Mouse (Mus musculus) retina, embryonic 14.5 days (tissue): ENCODE measurements at regions not wholly inside any gene's neighbourhood (a gene's known extent, or its start where the extent isn't known, plus 50 kb on each side); places are given as distances from the start of the nearest gene placed in this dataset.
"Not testable (repeated sequence)": the region's sequence is repeated elsewhere in the genome, so short reads cannot be mapped to it uniquely, and the experiment has no call there.

Source experiments
- DNase-seq: peaks from one replicate; pipeline ENCODE4 v3.0.0-alpha.2; 2015; ENCODE audit warnings: low spot score

DNA sequence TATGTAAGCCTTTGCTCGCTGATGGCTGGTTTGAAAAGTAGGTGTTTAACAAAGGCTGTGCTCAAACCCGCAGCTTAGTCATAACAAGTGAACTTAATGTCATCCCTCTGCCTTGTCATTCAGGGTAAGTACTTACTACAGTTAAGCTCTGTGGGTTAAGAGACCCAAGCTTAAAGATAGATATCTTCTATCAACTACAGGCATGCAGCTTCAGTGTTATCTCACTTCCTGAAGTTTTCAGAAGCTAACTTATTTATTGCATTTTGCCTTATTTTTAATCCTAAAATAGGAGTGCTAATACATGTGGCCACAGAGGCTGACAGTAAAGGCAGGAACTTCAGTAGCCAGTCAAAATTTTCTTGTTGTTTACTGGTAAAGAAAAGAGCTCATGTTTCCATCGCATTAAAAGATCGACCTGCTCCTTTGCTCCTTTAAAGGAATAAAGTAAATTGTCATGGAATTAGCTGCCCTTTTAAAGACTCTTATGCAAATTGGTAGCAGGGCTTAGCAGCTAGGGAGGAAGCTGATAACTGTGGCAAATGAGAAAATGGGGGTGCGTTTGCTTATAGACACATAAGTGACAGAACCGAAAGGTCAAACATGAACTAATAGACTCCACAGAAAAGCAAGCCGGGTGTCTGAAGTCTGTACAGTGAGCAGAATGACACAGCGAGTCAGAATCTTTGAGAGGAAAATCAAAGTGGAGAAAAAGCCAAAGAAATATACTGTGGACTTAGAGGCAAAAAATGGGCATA, 55.9 kb upstream of the Inpp4b start:
- DNase-seq, result no peak

DNA sequence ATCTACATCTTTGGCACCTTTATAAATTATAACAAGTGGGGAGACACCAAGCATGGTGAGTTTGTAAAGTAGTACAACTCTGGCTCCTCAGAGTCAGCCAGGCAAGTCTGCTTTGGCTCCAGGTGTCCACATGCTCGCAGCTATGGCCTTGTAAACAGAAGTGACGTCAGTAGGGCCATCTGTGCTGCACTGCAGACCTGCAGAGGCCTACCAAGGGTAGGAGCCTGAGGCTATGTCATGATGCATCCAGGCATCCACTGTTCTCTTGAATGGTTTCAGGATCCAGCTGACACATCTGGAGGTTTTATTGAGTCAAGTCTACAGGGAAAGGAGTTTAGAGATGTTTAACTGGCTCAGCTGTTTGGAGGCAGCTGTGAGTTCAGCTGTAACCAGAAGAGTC, 82.3 kb upstream of the Inpp4b start:
- DNase-seq, result no peak

DNA sequence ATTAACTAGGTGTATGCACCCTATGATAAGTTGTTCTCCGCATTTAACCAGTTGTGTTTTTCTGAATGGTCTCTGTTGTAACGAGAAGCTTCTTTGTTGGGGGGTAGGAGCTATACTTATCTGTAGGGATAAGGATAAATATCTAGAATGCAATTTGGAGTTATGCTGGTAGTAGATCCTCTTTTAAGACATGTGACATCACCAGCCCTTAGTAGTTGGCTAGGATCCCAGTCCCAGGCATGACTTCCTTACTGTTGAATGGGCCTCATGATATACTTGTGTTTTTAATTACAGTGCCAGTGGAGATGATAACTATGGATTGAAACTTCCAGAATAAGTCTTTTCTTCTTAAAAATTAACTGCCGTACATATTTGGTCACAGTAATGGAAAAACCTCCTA, 118.5 kb upstream of the Inpp4b start:
- DNase-seq, result no peak

DNA sequence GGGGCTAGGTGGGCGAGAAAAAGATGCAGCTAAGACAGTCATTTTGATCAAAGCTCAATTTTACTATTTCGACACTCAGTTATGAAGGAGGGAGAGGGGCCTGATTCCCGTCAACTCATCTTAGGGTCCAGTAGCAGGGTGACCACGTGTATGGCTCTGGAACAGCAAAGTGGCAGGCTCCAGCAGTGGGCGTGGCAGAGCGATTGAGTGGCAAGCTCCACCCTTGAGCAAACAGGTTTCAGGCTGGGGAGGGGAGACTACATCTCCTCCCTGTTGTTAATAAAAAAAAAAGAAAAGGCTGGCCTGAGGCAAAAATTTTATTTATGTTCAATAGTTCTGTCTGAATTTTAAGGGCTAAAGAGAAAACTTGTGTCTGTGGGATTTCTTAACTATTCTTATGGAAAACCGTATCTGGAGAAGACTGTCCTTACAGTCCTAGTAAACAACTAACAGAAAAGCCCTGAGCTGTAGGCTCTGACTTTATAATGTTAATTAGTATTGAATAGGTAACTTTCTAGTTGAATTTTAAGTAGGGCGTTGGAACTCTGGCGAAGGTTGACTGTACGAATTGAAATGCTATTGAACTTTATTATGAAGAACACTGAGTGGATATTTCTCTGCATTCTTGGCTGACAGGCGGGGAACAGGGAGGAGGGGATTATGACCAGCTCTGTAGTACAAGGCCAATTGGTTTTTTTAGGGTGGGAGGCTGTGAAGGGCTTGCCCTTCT, 155.1 kb upstream of the Inpp4b start:
- not testable (repeated sequence) for DNase-seq

DNA sequence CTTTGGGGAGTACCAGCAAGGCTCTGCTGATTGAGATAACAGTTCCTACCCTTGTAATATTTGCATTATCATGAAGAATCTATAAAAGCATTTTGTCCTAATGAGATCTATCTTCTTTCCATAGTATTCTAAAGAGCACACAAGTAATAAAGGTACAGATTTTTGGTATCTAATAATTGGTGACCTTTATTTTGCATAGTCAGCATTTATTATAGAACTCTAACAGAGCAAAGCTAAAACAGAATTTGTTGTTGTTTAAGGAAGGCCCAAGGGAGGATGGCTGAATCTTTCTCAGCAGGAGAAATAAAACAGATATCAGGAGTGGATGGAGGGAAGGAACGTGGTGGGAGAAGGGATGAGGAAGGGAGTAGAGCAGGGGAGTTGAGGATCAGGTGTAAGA, 160.8 kb upstream of the Usp38 start:
- DNase-seq, result no peak

DNA sequence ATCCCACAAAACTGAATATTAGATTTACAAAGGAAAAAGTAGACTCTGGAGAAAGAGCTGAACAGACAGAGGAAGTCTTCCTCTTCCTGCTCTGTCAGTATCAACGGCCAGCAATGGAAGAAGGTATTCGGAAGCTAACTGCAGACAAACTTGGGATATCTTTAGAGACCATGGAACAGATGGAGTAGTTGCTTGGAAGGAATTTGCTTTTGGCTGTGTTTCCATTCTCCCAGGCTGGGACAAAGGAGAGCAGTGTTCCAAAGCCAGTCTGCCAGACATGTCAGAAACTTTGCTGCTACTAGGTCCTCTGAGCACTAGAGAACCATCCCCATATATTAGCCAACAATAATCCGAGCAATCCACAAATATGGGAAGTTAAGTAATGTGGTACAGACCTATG, 132.5 kb upstream of the Usp38 start:
- DNase-seq, result no peak

DNA sequence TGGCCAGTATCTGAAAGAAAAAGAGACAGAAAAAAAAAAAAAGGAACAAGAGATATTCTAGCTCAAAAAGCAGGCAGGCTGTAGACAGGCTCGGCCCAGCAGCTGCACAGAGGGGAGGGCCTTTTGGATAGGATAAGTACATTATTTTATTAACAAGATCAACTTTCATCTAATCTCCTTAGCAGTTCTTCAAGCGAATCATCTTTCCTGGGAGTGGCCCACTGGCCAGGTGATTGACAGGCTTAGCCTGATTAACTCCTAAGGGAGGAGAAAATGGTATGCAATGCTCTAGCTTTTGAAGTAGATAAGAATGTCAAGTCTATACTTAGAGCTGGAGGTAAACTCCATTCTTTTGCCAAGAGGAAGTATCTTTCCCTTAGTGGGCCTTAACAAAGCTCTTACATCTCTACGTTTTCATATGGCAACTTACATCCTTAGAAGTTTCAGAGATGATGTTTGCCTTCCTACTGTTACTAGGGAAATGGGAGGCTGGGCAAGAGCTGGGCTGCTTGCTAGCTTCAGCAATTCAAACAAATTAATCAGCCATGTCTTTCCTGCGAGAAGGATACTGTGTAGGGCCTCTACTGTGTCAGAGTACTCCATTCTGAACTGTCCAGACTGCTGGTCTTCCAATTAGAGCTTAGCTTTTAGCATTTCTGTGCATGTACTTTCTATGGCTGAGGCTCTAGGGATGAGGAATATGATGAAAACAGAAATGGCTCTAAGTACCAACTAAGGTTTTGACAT, 92.2 kb upstream of the Usp38 start:
- peak; percentile 58 for DNase-seq

DNA sequence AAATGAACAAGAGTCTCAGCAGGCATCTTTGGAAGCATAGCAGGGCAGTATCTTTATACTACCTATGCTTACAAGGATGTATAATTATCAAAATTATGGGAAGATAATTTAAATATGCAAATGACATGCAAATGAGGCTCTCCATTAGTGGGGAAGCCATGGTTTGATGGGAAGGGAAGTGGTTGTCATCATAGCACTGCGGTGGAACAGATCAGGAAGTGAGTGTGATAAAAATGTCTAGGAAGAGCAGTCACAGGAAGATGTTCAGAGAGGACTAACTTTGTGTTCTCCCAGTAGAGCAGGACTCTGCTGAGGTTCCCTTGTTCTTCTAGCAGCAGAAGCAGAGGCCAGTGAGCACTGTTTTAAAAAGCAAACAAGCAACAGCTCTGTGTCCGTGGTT, 84.2 kb upstream of the Usp38 start:
- DNase-seq, result no peak

DNA sequence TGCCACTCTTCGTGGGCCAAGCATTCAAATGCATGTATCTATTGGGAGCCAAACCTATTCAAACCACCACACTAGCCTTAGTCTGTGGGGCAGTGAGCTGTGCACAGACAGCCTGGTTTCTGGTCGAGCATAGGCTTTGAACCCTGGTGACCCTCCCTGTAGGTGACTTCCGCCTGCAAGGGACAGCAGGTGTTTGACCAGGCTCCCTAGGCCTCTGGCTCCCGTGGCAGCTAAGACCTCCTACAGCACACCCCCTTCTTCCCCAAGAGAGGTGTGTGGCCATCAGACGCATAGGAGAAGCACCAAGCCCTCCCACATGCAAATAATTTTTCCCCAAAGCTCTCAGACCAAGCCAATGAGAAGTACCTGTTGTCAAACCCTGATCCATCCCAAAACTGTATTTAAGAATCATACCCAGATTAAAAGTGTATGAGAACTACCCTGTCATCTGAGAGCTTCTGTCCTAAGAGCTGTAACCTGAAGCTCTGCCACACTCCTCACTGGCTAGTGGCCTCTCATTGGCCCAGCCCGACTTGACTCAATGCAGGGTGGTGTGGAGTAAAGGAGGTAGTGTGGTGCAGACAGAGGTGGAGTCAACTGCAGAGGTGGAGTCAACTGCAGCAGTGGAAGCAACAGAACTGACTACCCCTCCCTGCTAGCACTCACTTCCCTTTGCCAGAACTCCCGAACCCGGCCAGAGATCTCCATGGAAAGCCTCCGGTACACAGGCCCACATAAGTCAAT, 82.5 kb upstream of the Usp38 start:
- no peak for DNase-seq

DNA sequence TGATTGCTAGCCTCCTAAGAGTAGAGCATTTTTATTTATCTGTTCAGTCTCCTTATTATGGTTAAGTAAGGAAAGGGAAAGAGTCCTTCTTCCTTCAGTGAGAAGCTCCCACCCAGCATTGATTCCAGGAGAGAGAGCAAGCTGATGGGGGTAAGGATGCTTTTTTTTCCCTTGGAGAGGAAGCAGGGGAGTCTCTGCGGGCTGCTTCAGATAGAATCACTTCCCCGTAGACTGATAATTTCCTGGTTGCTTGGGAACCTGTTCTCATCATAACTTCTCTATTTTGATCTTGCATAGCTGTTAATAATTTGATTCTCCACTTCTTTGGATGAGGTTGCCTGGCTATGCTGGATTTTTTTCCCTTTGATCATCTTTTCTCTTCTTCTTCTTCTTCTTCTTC, 80.5 kb upstream of the Usp38 start:
- no peak for DNase-seq

DNA sequence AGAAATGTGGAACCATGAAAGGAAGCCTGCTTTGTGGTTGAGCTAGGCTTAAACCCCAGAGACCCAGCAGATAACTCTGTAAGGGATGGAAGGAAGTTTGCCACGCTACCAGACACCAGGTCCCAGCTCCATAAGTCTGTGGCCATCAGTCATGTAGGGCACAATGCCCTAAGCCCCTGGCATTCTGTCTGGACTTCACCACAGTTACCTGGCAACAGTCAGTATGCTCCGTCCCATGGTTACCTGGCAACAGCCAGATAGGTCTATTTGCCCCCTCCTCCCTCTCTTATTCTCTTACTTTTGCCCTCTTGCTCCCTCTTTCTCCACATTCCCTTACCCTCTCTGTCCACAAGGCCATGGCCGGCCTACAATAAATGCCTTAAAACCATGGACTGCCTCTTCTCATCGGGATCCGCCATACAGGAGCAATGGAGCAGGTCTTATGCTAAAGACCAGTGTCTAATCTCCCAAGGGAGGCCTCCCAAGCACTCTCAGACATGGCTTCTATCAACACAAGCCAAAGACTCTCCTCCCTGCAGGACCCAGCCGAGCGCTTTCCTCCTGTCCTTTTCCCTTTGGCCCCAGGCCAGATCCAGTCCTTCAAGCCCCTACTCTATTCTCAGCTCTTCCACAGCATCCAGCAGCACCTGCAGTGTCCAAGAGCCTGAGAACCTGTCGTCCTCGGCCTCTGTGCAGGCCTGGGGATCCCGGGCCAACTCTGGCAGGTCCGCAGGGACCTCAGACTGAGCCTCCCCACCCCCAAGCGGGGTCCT, 66.3 kb upstream of the Usp38 start:
- DNase-seq, result no peak

DNA sequence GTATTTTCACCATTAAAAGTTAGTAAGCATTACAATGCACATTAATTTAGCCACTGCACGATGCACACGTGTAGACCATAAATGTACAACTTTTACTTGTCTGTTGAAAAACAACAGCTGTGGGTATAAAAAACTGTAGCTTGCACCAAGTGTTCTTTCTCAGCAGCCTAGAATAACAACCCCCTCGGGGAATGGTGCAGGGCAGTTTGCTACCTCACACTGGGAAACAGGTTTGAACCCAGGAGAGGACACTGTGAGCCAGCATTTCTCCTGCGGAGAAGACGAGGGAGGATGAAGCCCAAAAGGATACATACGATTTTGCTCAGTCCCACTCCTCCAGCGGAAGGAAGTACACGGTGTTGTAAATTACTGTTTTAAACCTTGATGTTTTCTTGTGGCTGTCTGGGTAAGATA, 65.2 kb upstream of the Usp38 start:
- no peak for DNase-seq

DNA sequence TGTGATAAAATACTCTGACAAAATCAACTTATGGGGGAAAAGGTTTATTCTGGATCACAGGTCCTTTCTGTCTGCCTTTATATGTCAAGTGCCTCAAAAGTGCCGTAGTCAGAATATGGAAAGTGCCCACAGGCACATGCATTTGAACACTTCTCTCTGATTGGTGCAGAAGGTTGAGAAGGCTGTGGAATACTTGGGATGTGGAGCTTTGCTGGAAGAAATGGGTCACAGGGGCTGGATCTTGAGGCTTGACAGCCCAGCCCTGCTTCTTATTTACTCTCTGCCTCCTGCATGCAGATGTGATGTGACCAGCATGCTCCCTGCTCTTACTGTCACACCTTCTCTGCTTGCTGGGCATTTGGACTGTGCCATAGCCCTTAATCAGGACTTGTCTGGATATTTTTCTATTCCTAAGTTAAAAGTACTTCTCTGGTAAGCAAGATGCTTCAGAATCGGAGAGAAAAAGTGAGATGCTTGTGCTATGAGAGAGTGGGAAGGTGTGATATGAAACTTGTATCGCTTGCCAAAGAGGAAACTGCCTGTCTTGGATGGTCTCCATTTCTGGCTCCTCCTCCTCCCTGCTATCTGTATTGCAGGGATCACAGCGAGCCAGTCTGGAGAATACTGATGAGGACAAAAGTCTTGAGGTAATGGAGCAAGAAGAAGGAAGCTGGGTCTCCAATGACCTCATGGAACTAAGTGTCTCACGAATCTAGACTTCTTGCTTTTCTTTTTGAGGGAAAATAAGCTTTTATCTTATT, 54.5 kb upstream of the Usp38 start:
- no peak for DNase-seq

DNA sequence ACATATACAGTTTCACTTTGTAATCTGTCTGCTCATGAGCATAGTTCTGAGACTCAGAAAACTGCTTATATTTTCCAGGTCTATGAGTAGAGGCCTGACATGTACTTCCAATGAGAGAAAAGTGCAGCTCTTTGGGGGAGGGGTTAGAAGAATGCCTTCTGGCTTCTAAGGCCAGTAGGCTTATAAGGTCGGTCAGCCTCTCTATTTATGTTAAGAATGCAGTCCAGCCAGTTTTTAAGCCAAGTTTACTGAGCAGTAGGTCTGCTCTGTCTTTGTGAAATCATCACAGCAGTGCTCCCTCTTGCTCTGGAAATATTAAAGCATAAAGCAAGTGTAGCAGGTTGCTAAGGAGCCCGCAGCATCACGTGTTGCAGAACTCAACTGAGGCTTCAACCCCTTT, 53.8 kb upstream of the Usp38 start:
- no peak for DNase-seq

DNA sequence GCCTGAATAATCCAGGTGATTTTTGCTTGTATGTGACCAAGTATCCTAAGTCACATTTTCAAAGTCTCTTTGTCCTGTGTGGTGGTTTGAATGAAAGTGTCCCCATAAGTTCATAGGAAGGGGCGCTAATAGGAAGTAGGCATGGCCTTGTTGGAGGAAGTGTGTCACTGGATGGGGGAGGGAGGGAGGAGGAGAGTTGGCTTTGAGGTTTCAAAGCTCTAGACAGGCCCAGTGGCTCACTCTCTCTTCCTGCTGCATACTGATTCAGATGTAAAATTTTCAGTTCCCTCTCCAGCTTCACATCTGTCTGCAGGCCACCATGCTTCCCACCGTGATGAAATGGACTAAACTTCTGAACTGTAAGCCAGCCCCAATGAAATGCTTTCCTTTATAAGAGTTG, 52.0 kb upstream of the Usp38 start:
- no peak for DNase-seq
